Mouse (Mus musculus): ENCODE data around the gene Fpgs.

- TF ChIP-seq CTCF (conservative IDR thresholded peaks at IDR 0.05; ENCODE audit: low read length) (no peak), POU5F1 (IDR thresholded peaks at IDR 0.05; ENCODE audit: borderline replicate concordance, low read length) (no peak), NANOG (IDR thresholded peaks at IDR 0.05; ENCODE audit: borderline replicate concordance, low read length) (no peak)
Observed at GRCm38 (mm10) chr2:32740916-32741272, 36.9 kb upstream of the Fpgs start, which contains the start of gene 6330409D20Rik.

Data from E14TG2a.4 (cell line).